ENCODE assay signal across 11 mouse cellular contexts in genomic region chr15:80981176-80981575, GRCm38 (mm10).
"Had no signal": no experiment of that assay in that cellular context is flagged by ENCODE, and none has a peak within 500 bp of the region (broad histone marks: within the 10 kb centered on the region; RNA-seq: fewer than 3 reads in every experiment).

No protein-coding gene starts in this region.

- H3K9me3 ChIP-seq: intestine, embryonic 15.5 days; limb, embryonic 13.5 days; midbrain, embryonic 10.5 days; neural tube, embryonic 12.5 days had no signal

- H3K27ac ChIP-seq: intestine, embryonic 15.5 days; limb, embryonic 13.5 days; midbrain, embryonic 10.5 days; neural tube, embryonic 12.5 days had no signal

- H3K36me3 ChIP-seq: intestine, embryonic 15.5 days; limb, embryonic 13.5 days; midbrain, embryonic 10.5 days; neural tube, embryonic 12.5 days had no signal

- H3K4me2 ChIP-seq: intestine, embryonic 15.5 days; limb, embryonic 13.5 days; neural tube, embryonic 12.5 days had no signal

- DNase-seq: kidney, adult 18-20 months; kidney, postnatal 14 days; left cerebral cortex, postnatal 4 days; lung, adult 18-20 months; midbrain, embryonic 14.5 days; retina, postnatal 1 day; thymus, postnatal 25 days had no signal

- H3K9ac ChIP-seq: intestine, embryonic 15.5 days; limb, embryonic 13.5 days; neural tube, embryonic 12.5 days had no signal

- H3K27me3 ChIP-seq: intestine, embryonic 15.5 days; limb, embryonic 13.5 days; neural tube, embryonic 12.5 days had no signal

- H3K4me3 ChIP-seq: intestine, embryonic 15.5 days; limb, embryonic 13.5 days; midbrain, embryonic 10.5 days; neural tube, embryonic 12.5 days had no signal

- ATAC-seq: intestine, embryonic 15.5 days had no signal
